ENCODE assay signal across 9 mouse cellular contexts in genomic region chr6:35251807-35252476, GRCm38 (mm10). TPM values are rescaled to one million over a fixed set of nuclear protein-coding genes. Genes with fewer than 3 reads are reported as not detected.
DNase-seq lines count a peak whose midpoint lies in the region; ATAC-seq and TF ChIP-seq lines count a peak whose summit lies in the region.
"Had no signal": no experiment of that assay in that cellular context is flagged by ENCODE, and none has a peak within 500 bp of the region (broad histone marks: within the 10 kb centered on the region; RNA-seq: fewer than 3 reads in every experiment).

No protein-coding gene starts in this region.

- H3K27ac ChIP-seq in layer of hippocampus, adult 2 months, result peak overlapping the region; percentile 91
- H3K27ac ChIP-seq in embryonic facial prominence, embryonic 14.5 days (replicated peaks; ENCODE audit: low read depth, low read length), result no peak overlapping the region; the same call in 1 of the 2 replicates
- no peak overlapping the region for H3K27ac ChIP-seq in neural tube, embryonic 13.5 days (replicated peaks)

- peak overlapping the region; percentile 67 for H3K4me3 ChIP-seq in layer of hippocampus, adult 2 months
- H3K4me3 ChIP-seq in embryonic facial prominence, embryonic 14.5 days (ENCODE audit: low read depth, low read length), result peak overlapping the region; percentile 87
- peak overlapping the region; percentile 67 for H3K4me3 ChIP-seq in neural tube, embryonic 13.5 days

- H3K9ac ChIP-seq in embryonic facial prominence, embryonic 14.5 days (ENCODE audit: low read depth, low read length), result peak overlapping the region; percentile 91
- peak overlapping the region; percentile 51 for H3K9ac ChIP-seq in neural tube, embryonic 13.5 days

- peak overlapping the region; percentile 75 for H3K4me2 ChIP-seq in embryonic facial prominence, embryonic 14.5 days (ENCODE audit: low read depth, low read length)
- H3K4me2 ChIP-seq in neural tube, embryonic 13.5 days, result peak overlapping the region; percentile 70

- no peaks in the 10 kb centered on the region for H3K27me3 ChIP-seq in embryonic facial prominence, embryonic 14.5 days (replicated peaks; ENCODE audit: control insufficient read depth, insufficient read depth, low read length)
- no peaks in the 10 kb centered on the region for H3K27me3 ChIP-seq in neural tube, embryonic 13.5 days

- peak; percentile 13; the same call in 1 of the 2 replicates for ATAC-seq in embryonic facial prominence, embryonic 14.5 days (ENCODE audit: low read depth)
- peak; percentile 17; the same call in 1 of the 2 replicates for ATAC-seq in neural tube, embryonic 13.5 days (ENCODE audit: low read depth)

- DNase-seq in layer of hippocampus, adult 2 months (ENCODE audit: low spot score in 2 of 2), result no peak
- DNase-seq in layer of hippocampus, postnatal 25 days (ENCODE audit: extremely low spot score in 1 of 2, low spot score in 1 of 2), result no peak
- DNase-seq in embryonic facial prominence, embryonic 14.5 days (ENCODE audit: low spot score), result no peak
- peak; percentile 7 for DNase-seq in induced T-regulatory cell, adult 2 months (ENCODE audit: low read depth)
- DNase-seq in right cerebral cortex, postnatal 4 days, result no peak
- DNase-seq in yolk sac, embryonic 10.5 days (ENCODE audit: low spot score), result no peak
- DNase-seq in adrenal gland, adult 2 months, result no peak

- H3K36me3 ChIP-seq in embryonic facial prominence, embryonic 14.5 days (ENCODE audit: control insufficient read depth, insufficient read depth, low read length), result peaks cover 4% of the 10 kb centered on the region
- peaks cover under 1% of the 10 kb centered on the region; the same call in 1 of the 2 replicates for H3K36me3 ChIP-seq in neural tube, embryonic 13.5 days

- WGBS in embryonic facial prominence, embryonic 14.5 days, result 71% methylated on average over 17 of the region's 17 CpGs
- WGBS in neural tube, embryonic 13.5 days, result 63% methylated on average over 17 of the region's 17 CpGs

- no peaks in the 10 kb centered on the region for H3K9me3 ChIP-seq in embryonic facial prominence, embryonic 14.5 days (ENCODE audit: control insufficient read depth, low read length)
- H3K9me3 ChIP-seq in neural tube, embryonic 13.5 days, result no peaks in the 10 kb centered on the region

- H3K4me1 ChIP-seq in embryonic facial prominence, embryonic 14.5 days (ENCODE audit: control insufficient read depth, insufficient read depth, low read length), result peaks cover 36% of the 10 kb centered on the region
- H3K4me1 ChIP-seq in neural tube, embryonic 13.5 days (replicated peaks), result peaks cover 34% of the 10 kb centered on the region

- TF ChIP-seq CTCF in layer of hippocampus, adult 2 months (conservative IDR thresholded peaks at IDR 0.05), result no peak

RNA-seq across cellular contexts. Expression of gene Slc13a4, which starts 56.0 kb away (rescaled TPM):
- total RNA-seq in layer of hippocampus, adult 2 months (2021), result 1 to 10 TPM; 4.0 to 6.2 TPM
- 1 to 10 TPM; 2.7 to 3.1 TPM for total RNA-seq in layer of hippocampus, postnatal 25 days (2021)
- polyA plus RNA-seq in embryonic facial prominence, embryonic 14.5 days (2014; fragmentation: Nextera tagmentation; extraction: Ambion mirVana), result 2.5 and 3.0 TPM in 2 replicates
- 1.3 and 2.1 TPM in 2 replicates for polyA plus RNA-seq in neural tube, embryonic 13.5 days (2015; fragmentation: Nextera tagmentation; extraction: Ambion mirVana)
- under 1 TPM; 0.35 to 0.45 TPM for total RNA-seq in adrenal gland, adult 2 months (2021)
- polyA plus RNA-seq in adrenal gland, adult 2 months (2012; rRNA removed), result 0.76 and 1.4 TPM in 2 replicates
- polyA plus RNA-seq: macrophage had no signal
